Mouse (Mus musculus) heart, postnatal 0 days (tissue): ENCODE measurements around the gene Pxk.

Experiments used
- CTCF ChIP-seq: IDR thresholded peaks from 2 replicates; pipeline ENCODE4 v1.5.1; 2016; ENCODE audit warnings: antibody characterized with exemption, control low read depth, low read depth
- EP300 ChIP-seq: IDR thresholded peaks from 2 replicates; pipeline ENCODE4 v1.6.1; 2016; ENCODE audit warnings: antibody characterized with exemption, low read depth

- TF ChIP-seq CTCF = peak; percentile 62
- TF ChIP-seq EP300 = no peak
Observed at GRCm38 (mm10) chr14:8213803-8214224, 115.8 kb downstream of the Pxk start, which contains the start of gene Kctd6.
